Mouse (Mus musculus): Measurements from ENCODE around the gene Dnah7a.
"Not testable (repeated sequence)": the region's sequence is repeated elsewhere in the genome, so short reads cannot be mapped to it uniquely, and the experiment has no call there.

DNA sequence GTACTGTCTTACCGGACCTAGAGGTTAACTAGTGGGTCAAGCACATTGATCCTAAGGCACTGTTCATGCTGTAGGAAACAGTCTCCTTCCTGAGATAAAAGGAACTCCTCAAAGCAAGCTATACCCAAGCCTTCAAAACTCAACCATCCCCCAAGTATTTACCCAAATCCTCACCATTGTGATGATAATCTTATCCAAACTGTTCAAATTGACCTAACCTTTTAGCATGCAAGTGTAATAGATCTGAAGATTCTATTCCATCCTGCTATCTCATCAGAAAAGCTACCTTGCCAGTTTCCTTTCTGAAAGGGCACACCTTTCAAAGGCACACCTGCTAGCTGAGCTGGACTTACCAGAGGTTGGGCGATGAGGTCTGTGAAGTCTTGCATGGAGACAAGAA is 70.9 kb downstream of the Dnah7a start:
- not testable (repeated sequence) for TF ChIP-seq FOSL1 (IDR thresholded peaks at IDR 0.05; ENCODE audit: insufficient read depth, low read length, poor library complexity, severe bottlenecking); CTCF (IDR thresholded peaks at IDR 0.05; ENCODE audit: control insufficient read depth, insufficient read depth, insufficient read length)
